Mouse (Mus musculus): ENCODE data around the gene Selplg. TPM values are rescaled to one million over a fixed set of nuclear protein-coding genes. Genes with fewer than 3 reads are reported as not detected.
A peak's percentile ranks its signal among the peaks of the same experiment; 100 is the strongest.
"Not testable (repeated sequence)": the region's sequence is repeated elsewhere in the genome, so short reads cannot be mapped to it uniquely, and the experiment has no call there.

Selplg gene
- polyA plus RNA-seq, 1 experiment from 2014 or later, result 7.5 TPM

GRCm38 (mm10) chr5:113815041-113815389, 17.4 kb downstream of the Selplg start:
- WGBS, result 50% methylated on average over 11 of the region's 11 CpGs
- Histone ChIP-seq H3K4me3 (replicated peaks) (no peak overlapping the region), H3K27ac (no peak overlapping the region), H3K4me2 (no peak overlapping the region), H3K36me3 (no peaks in the 10 kb centered on the region), H3K9me3 (no peaks in the 10 kb centered on the region), H3K27me3 (replicated peaks) (no peaks in the 10 kb centered on the region), H3K4me1 (0 out of 2 replicates have a peak, but pooled peaks cover 7% of the 10 kb centered on the region), H3K9ac (no peak overlapping the region)
- no peak for ATAC-seq (ENCODE audit: insufficient read depth, low FRiP score, low read depth)

DNA sequence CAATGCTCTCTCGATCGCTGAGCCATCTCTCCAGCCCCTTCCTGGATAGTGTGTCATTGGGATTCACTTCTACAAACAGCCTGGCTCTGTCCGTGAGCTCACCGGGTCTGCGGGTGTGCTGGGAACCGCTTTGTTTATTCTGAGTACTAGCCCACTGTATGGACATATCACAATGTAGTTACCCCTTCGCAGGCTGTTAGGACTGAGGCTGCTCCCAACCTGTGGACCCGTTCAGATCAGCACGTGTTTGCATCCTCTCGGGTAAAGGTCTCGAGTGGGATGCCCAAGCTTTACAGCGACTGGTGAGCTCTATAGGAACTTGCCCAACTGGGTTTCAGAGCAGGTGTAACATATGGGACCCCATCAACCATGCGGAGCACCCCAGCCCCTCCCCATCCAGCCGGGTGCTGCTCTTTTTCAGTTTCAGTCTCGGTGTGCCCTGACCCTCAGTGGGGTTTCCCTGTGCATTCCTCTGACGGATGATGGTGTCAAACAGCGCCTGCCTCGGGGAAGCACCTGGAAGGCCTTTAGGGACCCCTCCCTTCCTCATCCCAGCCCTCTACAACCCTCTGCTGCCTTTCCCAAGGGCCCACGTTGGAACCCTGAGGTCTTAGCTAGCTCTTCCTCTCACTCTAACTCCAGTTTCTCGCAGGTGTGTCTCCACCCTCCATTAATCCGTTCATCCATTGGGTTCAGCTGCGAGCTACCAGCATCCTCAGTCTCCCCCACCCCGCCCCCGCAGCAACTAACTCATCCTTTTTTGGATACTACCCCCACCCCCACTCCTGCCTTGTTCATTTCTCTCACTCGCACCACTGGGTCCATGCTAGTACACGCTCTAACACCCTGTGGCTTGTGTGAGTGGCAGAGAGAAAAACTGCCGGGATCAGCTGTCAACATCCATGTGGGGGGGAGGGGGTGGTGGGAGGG, 18.1 kb downstream of the Selplg start:
- H3K9me3 ChIP-seq, result no peaks in the 10 kb centered on the region
- H3K4me3 ChIP-seq (replicated peaks), result no peak overlapping the region
- ATAC-seq (ENCODE audit: insufficient read depth, low FRiP score, low read depth), result no peak
- no peak overlapping the region for H3K27ac ChIP-seq
- H3K4me2 ChIP-seq, result no peak overlapping the region
- H3K36me3 ChIP-seq, result no peaks in the 10 kb centered on the region
- no peaks in the 10 kb centered on the region for H3K27me3 ChIP-seq (replicated peaks)
- no peak overlapping the region for H3K9ac ChIP-seq
- 34% methylated on average over 27 of the region's 27 CpGs for WGBS
- H3K4me1 ChIP-seq, result 0 out of 2 replicates have a peak, but pooled peaks cover 7% of the 10 kb centered on the region

GRCm38 (mm10) chr5:113813608-113814007, 18.8 kb downstream of the Selplg start:
- Histone ChIP-seq H3K4me3 (replicated peaks) (no peak overlapping the region), H3K27me3 (replicated peaks) (no peaks in the 10 kb centered on the region), H3K36me3 (no peaks in the 10 kb centered on the region), H3K9me3 (no peaks in the 10 kb centered on the region), H3K4me2 (no peak overlapping the region), H3K9ac (no peak overlapping the region), H3K4me1 (0 out of 2 replicates have a peak, but pooled peaks cover 7% of the 10 kb centered on the region), H3K27ac (no peak overlapping the region)
- ATAC-seq (ENCODE audit: insufficient read depth, low FRiP score, low read depth), result no peak
- 14% methylated on average over 9 of the region's 9 CpGs for WGBS

DNA sequence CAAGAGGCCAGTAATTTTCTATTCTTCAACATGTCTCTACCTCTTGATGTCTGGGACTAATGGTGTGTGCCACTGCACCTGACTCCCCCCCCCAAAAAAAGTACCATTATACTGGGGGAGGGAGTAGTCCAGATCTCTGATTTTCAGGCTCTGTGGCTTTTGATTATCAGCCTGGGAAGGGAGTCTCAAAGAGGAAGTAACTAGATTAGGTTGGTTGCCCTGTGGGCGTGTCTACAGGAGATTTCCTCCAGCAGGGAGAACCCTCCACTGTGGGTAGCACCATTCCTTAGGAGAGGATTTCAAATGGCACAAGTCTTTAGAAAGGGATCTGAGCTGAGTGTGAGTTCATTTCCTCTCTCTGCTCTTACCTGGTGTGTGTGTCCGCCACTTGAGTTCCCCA, 19.8 kb downstream of the Selplg start:
- no peaks in the 10 kb centered on the region for H3K36me3 ChIP-seq
- H3K4me1 ChIP-seq, result peaks cover 15% of the 10 kb centered on the region; the same call in 1 of the 2 replicates
- H3K9me3 ChIP-seq, result no peaks in the 10 kb centered on the region
- H3K27ac ChIP-seq, result no peak overlapping the region
- H3K27me3 ChIP-seq (replicated peaks), result no peaks in the 10 kb centered on the region
- no peak overlapping the region for H3K4me2 ChIP-seq
- 90% methylated on average over 2 of the region's 2 CpGs for WGBS
- no peak for ATAC-seq (ENCODE audit: insufficient read depth, low FRiP score, low read depth)
- no peak overlapping the region for H3K4me3 ChIP-seq (replicated peaks)
- H3K9ac ChIP-seq, result no peak overlapping the region

GRCm38 (mm10) chr5:113811824-113812420, 20.5 kb downstream of the Selplg start:
- H3K4me2 ChIP-seq; H3K9ac ChIP-seq; H3K27ac ChIP-seq; ATAC-seq (ENCODE audit: insufficient read depth, low FRiP score, low read depth); H3K36me3 ChIP-seq; H3K9me3 ChIP-seq; H3K4me3 ChIP-seq (replicated peaks); H3K27me3 ChIP-seq (replicated peaks): not testable (repeated sequence)
- H3K4me1 ChIP-seq, result peaks cover 16% of the 10 kb centered on the region; the same call in 1 of the 2 replicates
- 21% methylated on average over 11 of the region's 12 CpGs for WGBS

DNA sequence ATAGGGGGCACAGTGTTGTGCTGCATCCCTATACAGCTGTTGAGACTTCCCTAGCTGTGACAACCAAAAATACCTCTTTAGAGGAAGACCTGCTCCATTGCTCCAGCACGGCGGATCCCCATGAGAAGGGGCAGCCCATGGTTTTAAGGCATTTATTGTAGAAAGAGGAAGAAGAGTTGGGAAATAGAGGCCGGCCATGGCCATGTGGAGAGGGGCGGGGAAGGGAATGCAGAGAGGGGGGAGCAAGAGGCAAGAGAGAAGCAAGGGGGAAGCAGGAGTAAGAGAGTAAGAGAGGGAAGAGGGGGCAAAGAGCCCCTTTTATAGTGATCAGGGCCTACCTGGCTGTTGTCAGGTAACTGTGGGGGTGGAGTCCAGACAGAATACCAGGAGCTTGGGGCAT, 22.3 kb downstream of the Selplg start:
- Histone ChIP-seq H3K27me3 (replicated peaks) (no peaks in the 10 kb centered on the region), H3K27ac (no peak overlapping the region), H3K9ac (no peak overlapping the region), H3K9me3 (no peaks in the 10 kb centered on the region), H3K4me1 (peaks cover 9% of the 10 kb centered on the region; the same call in 1 of the 2 replicates), H3K4me3 (replicated peaks) (no peak overlapping the region), H3K4me2 (no peak overlapping the region), H3K36me3 (no peaks in the 10 kb centered on the region)
- 89% methylated on average over 4 of the region's 4 CpGs for WGBS
- ATAC-seq (ENCODE audit: insufficient read depth, low FRiP score, low read depth), result no peak

DNA sequence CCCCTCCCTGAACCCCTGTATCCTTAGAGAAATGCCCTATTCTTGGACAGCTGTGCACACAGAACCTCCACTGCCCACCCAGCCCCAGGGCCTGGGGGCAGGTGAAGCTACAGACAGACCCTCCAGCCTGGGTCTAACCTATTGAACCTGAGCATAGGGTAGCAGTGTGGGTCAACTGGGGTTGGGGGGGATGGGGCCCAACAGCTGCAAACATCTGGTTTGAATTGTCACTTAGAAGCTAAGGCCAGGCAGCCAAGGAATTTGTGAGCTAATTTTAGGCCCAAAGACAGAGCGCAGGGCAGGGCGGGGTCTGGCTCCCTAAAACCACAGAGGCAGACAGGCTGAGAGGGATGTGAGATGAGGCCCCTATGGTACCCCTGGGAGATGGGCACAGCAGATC, 24.3 kb downstream of the Selplg start:
- no peak for ATAC-seq (ENCODE audit: insufficient read depth, low FRiP score, low read depth)
- WGBS, result 43% methylated on average over 2 of the region's 2 CpGs
- H3K4me2 ChIP-seq, result no peak overlapping the region

DNA sequence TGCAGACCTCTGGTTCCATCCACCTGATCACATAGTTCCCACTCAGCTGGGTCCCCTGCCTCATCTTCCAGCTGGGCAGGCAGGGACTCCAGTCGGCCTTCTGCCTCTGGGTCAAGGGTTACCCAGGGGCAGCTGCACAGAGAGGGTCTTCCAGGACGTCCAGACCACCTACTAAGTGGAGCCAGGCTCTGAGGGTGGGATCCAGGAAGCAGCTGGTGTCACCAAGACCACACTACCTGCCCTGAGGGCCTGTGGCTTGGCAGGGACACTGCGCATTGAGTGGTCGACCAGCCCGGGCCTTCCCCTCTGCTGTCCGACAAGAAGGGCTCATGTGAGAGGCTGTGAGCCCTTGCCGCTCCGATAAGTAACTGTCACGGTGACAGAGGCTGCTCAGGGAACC, 24.7 kb downstream of the Selplg start:
- no peak for ATAC-seq (ENCODE audit: insufficient read depth, low FRiP score, low read depth)
- Histone ChIP-seq H3K9me3 (no peaks in the 10 kb centered on the region), H3K27me3 (replicated peaks) (no peaks in the 10 kb centered on the region), H3K4me2 (no peak overlapping the region), H3K4me1 (peaks cover 9% of the 10 kb centered on the region; the same call in 1 of the 2 replicates), H3K9ac (no peak overlapping the region), H3K4me3 (replicated peaks) (no peak overlapping the region), H3K27ac (0 out of 2 replicates have a peak overlapping the region, but pooled peaks have one; percentile 35), H3K36me3 (no peaks in the 10 kb centered on the region)
- 46% methylated on average over 9 of the region's 9 CpGs for WGBS

More for the DNA sequence above, 24.3 kb downstream of the Selplg start:
- Histone ChIP-seq H3K36me3 (no peaks in the 10 kb centered on the region), H3K9me3 (no peaks in the 10 kb centered on the region), H3K4me1 (peaks cover 9% of the 10 kb centered on the region; the same call in 1 of the 2 replicates), H3K27ac (0 out of 2 replicates have a peak overlapping the region, but pooled peaks have one; percentile 35), H3K4me3 (replicated peaks) (no peak overlapping the region), H3K9ac (no peak overlapping the region), H3K27me3 (replicated peaks) (no peaks in the 10 kb centered on the region)

DNA sequence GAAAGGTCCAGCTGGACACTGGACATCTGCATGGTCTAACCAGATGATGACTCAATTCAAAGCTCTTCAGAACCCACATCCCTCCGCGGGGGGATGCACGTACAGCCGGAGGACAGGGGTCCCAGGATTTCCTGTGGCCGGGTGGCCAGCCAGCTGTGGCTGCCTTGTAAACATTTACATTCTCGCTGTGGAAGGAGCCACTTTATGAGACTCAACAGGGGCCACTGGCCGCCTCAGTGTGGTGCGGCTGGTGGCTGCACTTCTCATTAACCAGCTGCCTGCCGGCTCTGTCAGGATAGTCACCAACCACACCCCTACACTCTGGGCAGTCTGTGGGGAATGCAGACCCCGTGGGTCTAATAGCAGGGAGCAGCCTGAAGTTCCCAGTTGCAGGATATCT, 26.0 kb downstream of the Selplg start:
- H3K27ac ChIP-seq, result peak overlapping the region; percentile 40; the same call in 1 of the 2 replicates
- H3K9ac ChIP-seq, result no peak overlapping the region
- no peak overlapping the region for H3K4me2 ChIP-seq
- H3K27me3 ChIP-seq (replicated peaks), result no peaks in the 10 kb centered on the region
- H3K4me3 ChIP-seq (replicated peaks), result no peak overlapping the region
- H3K36me3 ChIP-seq, result no peaks in the 10 kb centered on the region
- H3K9me3 ChIP-seq, result no peaks in the 10 kb centered on the region
- ATAC-seq (ENCODE audit: insufficient read depth, low FRiP score, low read depth), result peak; percentile 33; the same call in 1 of the 2 replicates
- H3K4me1 ChIP-seq, result peaks cover 9% of the 10 kb centered on the region; the same call in 1 of the 2 replicates
- WGBS, result 8% methylated on average over 10 of the region's 10 CpGs

DNA sequence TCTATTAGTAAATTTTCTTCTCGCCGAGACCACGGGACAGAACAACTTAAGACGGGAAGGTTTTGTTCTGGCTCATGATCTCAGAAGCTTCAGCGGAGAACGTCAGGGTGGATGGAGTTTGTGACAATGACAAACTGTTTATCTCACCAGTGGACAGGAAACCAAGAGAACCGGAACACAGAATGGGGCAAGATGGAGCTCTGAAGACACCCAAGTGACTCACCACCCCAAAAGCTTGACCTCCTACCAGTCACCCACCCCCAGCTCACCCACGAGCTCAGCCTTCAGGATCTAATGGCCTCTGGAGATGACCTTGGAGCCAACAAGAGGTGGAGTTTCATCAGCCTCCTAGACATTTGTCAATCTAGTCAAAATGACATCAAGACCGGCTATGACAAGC, 27.1 kb downstream of the Selplg start:
- no peak overlapping the region for H3K27ac ChIP-seq
- no peak overlapping the region for H3K9ac ChIP-seq
- no peak overlapping the region for H3K4me2 ChIP-seq
- WGBS, result 85% methylated on average over 9 of the region's 9 CpGs
- ATAC-seq (ENCODE audit: insufficient read depth, low FRiP score, low read depth), result no peak
- H3K4me3 ChIP-seq (replicated peaks), result no peak overlapping the region
- H3K27me3 ChIP-seq (replicated peaks), result no peaks in the 10 kb centered on the region
- no peaks in the 10 kb centered on the region for H3K9me3 ChIP-seq
- no peaks in the 10 kb centered on the region for H3K36me3 ChIP-seq
- peaks cover 14% of the 10 kb centered on the region; the same call in 1 of the 2 replicates for H3K4me1 ChIP-seq

GRCm38 (mm10) chr5:113804395-113804966, 28.0 kb downstream of the Selplg start:
- Histone ChIP-seq H3K9me3 (no peaks in the 10 kb centered on the region), H3K4me2 (no peak overlapping the region), H3K27me3 (replicated peaks) (no peaks in the 10 kb centered on the region), H3K36me3 (no peaks in the 10 kb centered on the region), H3K9ac (no peak overlapping the region), H3K27ac (no peak overlapping the region; the same call in 1 of the 2 replicates), H3K4me3 (replicated peaks) (no peak overlapping the region), H3K4me1 (peaks cover 15% of the 10 kb centered on the region; the same call in 1 of the 2 replicates)
- no peak for ATAC-seq (ENCODE audit: insufficient read depth, low FRiP score, low read depth)
- 54% methylated on average over 7 of the region's 7 CpGs for WGBS
